Mouse (Mus musculus): ENCODE measurements around the gene E130308A19Rik. TPM values are rescaled to one million over a fixed set of nuclear protein-coding genes. Genes with fewer than 3 reads are reported as not detected.

E130308A19Rik gene
- polyA plus RNA-seq (2015; fragmentation: Nextera tagmentation; extraction: Ambion mirVana): 13.0 and 13.1 TPM in 2 replicates

DNA sequence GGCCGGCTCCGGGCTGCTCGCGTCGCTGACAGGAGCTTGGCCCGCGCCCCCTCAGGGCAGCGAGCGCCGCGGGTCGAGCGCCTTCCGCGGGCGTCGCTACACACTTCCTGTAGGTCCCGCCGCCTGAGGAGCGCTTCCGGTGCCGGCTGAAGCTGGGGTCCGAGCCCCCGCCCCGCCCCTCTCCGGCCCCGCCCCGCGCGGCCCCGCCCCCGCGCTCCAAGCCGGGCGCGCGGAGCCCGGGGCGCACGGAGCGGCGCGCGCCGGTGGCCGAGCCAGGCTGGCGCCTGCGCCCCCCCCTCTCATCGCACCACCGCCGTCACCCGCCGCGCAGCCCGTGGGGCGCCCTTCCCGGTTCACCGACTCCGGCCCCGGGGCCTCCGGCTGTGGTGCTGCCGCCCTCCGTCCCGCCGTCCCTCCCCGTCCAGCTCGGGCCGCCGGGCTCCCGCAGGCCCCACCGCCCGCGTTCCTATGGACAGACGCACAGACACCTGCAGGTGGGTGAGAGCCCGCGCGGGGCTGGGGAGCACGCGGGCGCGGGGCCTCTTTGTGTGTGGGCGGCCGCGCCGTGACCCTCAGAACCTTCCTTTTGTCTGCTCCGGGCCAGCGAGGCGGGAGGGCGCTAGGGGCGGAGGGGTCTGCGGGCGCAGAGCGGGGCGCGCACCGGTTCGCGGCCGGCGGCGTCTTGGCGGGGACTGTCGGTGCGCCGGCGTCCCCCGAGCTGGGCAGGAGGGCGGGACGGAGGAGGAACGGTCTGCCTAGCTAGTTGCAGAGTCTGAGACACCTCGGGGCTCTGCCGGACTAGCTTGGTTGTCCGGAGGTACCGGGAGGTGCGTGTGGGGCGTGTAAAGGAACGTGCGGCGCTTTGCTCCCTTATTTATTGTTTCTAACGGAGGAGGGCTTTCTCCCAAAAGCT, at the start of gene E130308A19Rik:
E130308A19Rik (plus strand) TSS at position 214 of the 913 bp plus-strand sequence.
- H3K4me1 ChIP-seq (ENCODE audit: control insufficient read depth, insufficient read depth, low read length): peaks cover 12% of the 10 kb centered on the region
- H3K9me3 ChIP-seq (replicated peaks; ENCODE audit: control insufficient read depth, low read length): no peaks in the 10 kb centered on the region
- H3K27ac ChIP-seq (ENCODE audit: low read length): peak within 1 kb of the TSS; percentile 57
- H3K36me3 ChIP-seq (ENCODE audit: control insufficient read depth, insufficient read depth, low read length): no peaks in the 10 kb centered on the region
- peak within 1 kb of the TSS; percentile 92 for H3K9ac ChIP-seq (ENCODE audit: low read length)
- ATAC-seq (ENCODE audit: insufficient read depth, low FRiP score): peak; percentile 94
- peak within 1 kb of the TSS; percentile 96 for H3K4me3 ChIP-seq (replicated peaks; ENCODE audit: low read length)
- H3K4me2 ChIP-seq (ENCODE audit: low read depth, low read length): peak within 1 kb of the TSS; percentile 68
- WGBS: 1% methylated on average over 101 of the region's 120 CpGs
- no peaks in the 10 kb centered on the region for H3K27me3 ChIP-seq (ENCODE audit: control insufficient read depth, insufficient read depth, low read length)

DNA sequence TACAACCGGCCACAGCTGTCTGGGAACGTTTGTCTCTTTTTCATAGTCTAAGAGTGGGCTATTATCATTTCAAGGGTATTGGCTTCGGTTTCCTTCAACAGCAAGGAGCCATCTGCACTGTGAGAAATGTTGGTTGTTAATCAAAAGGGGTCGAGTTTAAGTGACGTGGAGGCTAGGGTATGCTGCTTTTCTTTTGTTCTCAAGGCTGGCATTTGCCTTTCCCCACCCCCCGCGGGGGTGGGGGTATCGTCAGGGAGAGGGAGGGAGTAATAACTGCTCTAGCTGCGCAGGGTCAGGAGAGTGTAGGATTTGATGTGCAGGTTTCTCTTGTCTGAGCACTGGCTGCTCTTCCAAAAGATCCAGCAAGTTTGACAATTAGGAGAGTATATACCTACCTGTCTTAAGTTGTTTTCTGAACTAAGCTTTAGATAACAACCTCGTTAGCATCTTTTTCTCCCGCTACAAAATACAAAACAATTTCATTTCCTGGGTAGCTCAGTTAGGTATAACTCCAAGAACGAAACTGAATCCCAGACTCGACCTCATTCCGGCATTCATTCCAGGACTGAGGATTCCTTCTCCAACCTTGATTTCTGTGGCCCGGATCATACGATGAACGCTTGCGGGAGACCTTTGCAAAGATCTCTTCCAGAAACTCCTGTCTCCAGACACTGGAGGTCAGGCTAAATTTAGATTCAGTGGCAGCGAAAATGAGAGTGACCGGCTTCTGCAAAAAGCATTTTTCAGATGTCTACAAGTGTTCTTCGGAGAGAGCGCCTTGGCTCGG, 45.3 kb upstream of the E130308A19Rik start:
- peak; percentile 3; the same call in 1 of the 2 replicates for ATAC-seq (ENCODE audit: insufficient read depth, low FRiP score)
- Histone ChIP-seq H3K9ac (ENCODE audit: low read length) (peak overlapping the region; percentile 67), H3K36me3 (ENCODE audit: control insufficient read depth, insufficient read depth, low read length) (no peaks in the 10 kb centered on the region)

GRCm38 (mm10) chr4:59581314-59582185, 44.5 kb upstream of the E130308A19Rik start, which contains the start of gene Hsdl2:
Gene Hsdl2, plus strand, starts transcription at chr4:59581563.
- peak; percentile 97 for ATAC-seq (ENCODE audit: insufficient read depth, low FRiP score)
- no peaks in the 10 kb centered on the region for H3K36me3 ChIP-seq (ENCODE audit: control insufficient read depth, insufficient read depth, low read length)
- WGBS: under 1% methylated on average over 61 of the region's 61 CpGs
- H3K4me1 ChIP-seq (ENCODE audit: control insufficient read depth, insufficient read depth, low read length): peaks cover 10% of the 10 kb centered on the region; the same call in 1 of the 2 replicates
- peak within 1 kb of the TSS; percentile 72 for H3K4me2 ChIP-seq (ENCODE audit: low read depth, low read length)
- no peaks in the 10 kb centered on the region for H3K9me3 ChIP-seq (replicated peaks; ENCODE audit: control insufficient read depth, low read length)
- H3K9ac ChIP-seq (ENCODE audit: low read length): peak within 1 kb of the TSS; percentile 83
- no peaks in the 10 kb centered on the region for H3K27me3 ChIP-seq (ENCODE audit: control insufficient read depth, insufficient read depth, low read length)
- peak within 1 kb of the TSS; percentile 85 for H3K27ac ChIP-seq (ENCODE audit: low read length)
- H3K4me3 ChIP-seq (replicated peaks; ENCODE audit: low read length): peak within 1 kb of the TSS; percentile 51

More for the DNA sequence above, 45.3 kb upstream of the E130308A19Rik start:
- H3K4me3 ChIP-seq (replicated peaks; ENCODE audit: low read length): peak overlapping the region; percentile 51
- under 1% methylated on average over 23 of the region's 23 CpGs for WGBS
- H3K27ac ChIP-seq (ENCODE audit: low read length): peak overlapping the region; percentile 85
- peak overlapping the region; percentile 72 for H3K4me2 ChIP-seq (ENCODE audit: low read depth, low read length)
- no peaks in the 10 kb centered on the region for H3K27me3 ChIP-seq (ENCODE audit: control insufficient read depth, insufficient read depth, low read length)
- H3K4me1 ChIP-seq (ENCODE audit: control insufficient read depth, insufficient read depth, low read length): peaks cover 10% of the 10 kb centered on the region; the same call in 1 of the 2 replicates
- no peaks in the 10 kb centered on the region for H3K9me3 ChIP-seq (replicated peaks; ENCODE audit: control insufficient read depth, low read length)

- Histone ChIP-seq H3K27ac (ENCODE audit: low read length) (no peak overlapping the region), H3K9ac (ENCODE audit: low read length) (peak overlapping the region; percentile 8; the same call in 1 of the 2 replicates), H3K4me2 (ENCODE audit: low read depth, low read length) (peak overlapping the region; percentile 60), H3K9me3 (replicated peaks; ENCODE audit: control insufficient read depth, low read length) (no peaks in the 10 kb centered on the region), H3K4me1 (ENCODE audit: control insufficient read depth, insufficient read depth, low read length) (peaks cover 10% of the 10 kb centered on the region; the same call in 1 of the 2 replicates), H3K36me3 (ENCODE audit: control insufficient read depth, insufficient read depth, low read length) (no peaks in the 10 kb centered on the region), H3K27me3 (ENCODE audit: control insufficient read depth, insufficient read depth, low read length) (no peaks in the 10 kb centered on the region), H3K4me3 (replicated peaks; ENCODE audit: low read length) (peak overlapping the region; percentile 51)
- WGBS: 17% methylated on average over 6 of the region's 6 CpGs
- no peak for ATAC-seq (ENCODE audit: insufficient read depth, low FRiP score)
Observed at GRCm38 (mm10) chr4:59582186-59582585, 43.8 kb upstream of the E130308A19Rik start.

DNA sequence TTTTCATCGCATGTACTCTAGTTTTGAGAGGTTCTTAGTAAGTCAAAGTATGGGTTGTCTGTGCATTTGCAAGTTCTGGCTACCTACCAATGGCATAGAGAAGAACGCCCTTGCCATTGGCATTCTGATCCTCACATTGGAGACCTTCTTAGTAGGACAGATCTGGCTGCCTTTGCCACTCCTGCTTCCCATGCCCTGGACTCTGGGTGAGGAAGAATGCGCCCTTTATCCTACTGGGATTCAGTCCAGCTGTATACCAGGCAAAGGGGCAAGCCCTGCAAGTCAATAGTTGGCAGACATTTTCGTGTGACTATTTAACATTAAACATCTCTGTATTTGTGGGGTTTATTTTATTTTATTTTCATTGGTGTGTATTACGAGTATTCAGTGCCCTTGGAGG, 40.9 kb upstream of the E130308A19Rik start:
- no peak for ATAC-seq (ENCODE audit: insufficient read depth, low FRiP score)
- Histone ChIP-seq H3K4me2 (ENCODE audit: low read depth, low read length) (no peak overlapping the region), H3K4me3 (replicated peaks; ENCODE audit: low read length) (no peak overlapping the region), H3K27ac (ENCODE audit: low read length) (no peak overlapping the region), H3K4me1 (ENCODE audit: control insufficient read depth, insufficient read depth, low read length) (peaks cover 9% of the 10 kb centered on the region; the same call in 1 of the 2 replicates), H3K36me3 (ENCODE audit: control insufficient read depth, insufficient read depth, low read length) (no peaks in the 10 kb centered on the region), H3K9ac (ENCODE audit: low read length) (no peak overlapping the region), H3K9me3 (replicated peaks; ENCODE audit: control insufficient read depth, low read length) (no peaks in the 10 kb centered on the region), H3K27me3 (ENCODE audit: control insufficient read depth, insufficient read depth, low read length) (no peaks in the 10 kb centered on the region)
- WGBS: 82% methylated on average over 5 of the region's 5 CpGs

DNA sequence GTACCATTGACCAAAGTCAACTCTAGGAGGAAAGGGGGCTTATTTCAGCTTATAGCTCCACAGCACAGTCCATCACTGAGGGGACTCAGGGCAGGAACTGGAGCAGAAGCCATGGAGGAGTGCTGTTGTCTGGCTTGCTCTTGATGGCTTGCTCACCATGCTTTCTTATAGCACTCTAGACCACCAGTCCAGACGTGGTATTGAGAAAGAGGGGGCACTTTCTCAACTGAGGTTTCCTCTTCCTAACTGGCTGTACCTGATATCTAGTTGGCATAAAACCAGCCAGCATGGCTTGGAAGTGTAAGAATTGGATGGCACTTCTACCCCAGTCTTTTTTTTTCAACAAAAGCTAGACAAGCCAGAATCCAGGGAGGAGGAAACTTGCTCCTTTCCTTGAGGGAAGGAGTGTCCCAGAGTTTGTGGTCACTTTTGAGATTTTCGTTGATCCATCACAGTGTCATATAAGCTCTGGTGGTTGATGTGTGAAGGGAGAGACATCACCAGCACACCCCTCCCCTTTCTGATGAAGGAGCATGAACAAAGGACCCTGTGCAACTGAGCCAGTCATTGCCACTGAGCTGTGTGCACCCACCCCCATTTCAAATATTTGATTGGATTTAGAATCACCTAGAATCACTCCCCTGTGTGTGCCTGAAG, 38.7 kb upstream of the E130308A19Rik start:
- Histone ChIP-seq H3K4me3 (replicated peaks; ENCODE audit: low read length) (no peak overlapping the region), H3K9me3 (replicated peaks; ENCODE audit: control insufficient read depth, low read length) (no peaks in the 10 kb centered on the region), H3K36me3 (ENCODE audit: control insufficient read depth, insufficient read depth, low read length) (no peaks in the 10 kb centered on the region), H3K27ac (ENCODE audit: low read length) (no peak overlapping the region), H3K27me3 (ENCODE audit: control insufficient read depth, insufficient read depth, low read length) (no peaks in the 10 kb centered on the region), H3K9ac (ENCODE audit: low read length) (no peak overlapping the region), H3K4me1 (ENCODE audit: control insufficient read depth, insufficient read depth, low read length) (peaks cover 4% of the 10 kb centered on the region; the same call in 1 of the 2 replicates), H3K4me2 (ENCODE audit: low read depth, low read length) (no peak overlapping the region)
- WGBS: 69% methylated on average over 2 of the region's 2 CpGs
- no peak for ATAC-seq (ENCODE audit: insufficient read depth, low FRiP score)

- no peak for ATAC-seq (ENCODE audit: insufficient read depth, low FRiP score)
- H3K4me2 ChIP-seq (ENCODE audit: low read depth, low read length): no peak overlapping the region
- H3K9ac ChIP-seq (ENCODE audit: low read length): no peak overlapping the region
- H3K36me3 ChIP-seq (ENCODE audit: control insufficient read depth, insufficient read depth, low read length): no peaks in the 10 kb centered on the region
- H3K4me3 ChIP-seq (replicated peaks; ENCODE audit: low read length): no peak overlapping the region
- no peaks in the 10 kb centered on the region for H3K27me3 ChIP-seq (ENCODE audit: control insufficient read depth, insufficient read depth, low read length)
- no peaks in the 10 kb centered on the region for H3K9me3 ChIP-seq (replicated peaks; ENCODE audit: control insufficient read depth, low read length)
- no peak overlapping the region for H3K27ac ChIP-seq (ENCODE audit: low read length)
- peaks cover 4% of the 10 kb centered on the region; the same call in 1 of the 2 replicates for H3K4me1 ChIP-seq (ENCODE audit: control insufficient read depth, insufficient read depth, low read length)
- 100% methylated on average over 1 of the region's 1 CpGs for WGBS
Observed at GRCm38 (mm10) chr4:59587872-59588226, 38.2 kb upstream of the E130308A19Rik start.

- Histone ChIP-seq H3K4me3 (replicated peaks; ENCODE audit: low read length) (no peak overlapping the region), H3K27ac (ENCODE audit: low read length) (no peak overlapping the region), H3K4me2 (ENCODE audit: low read depth, low read length) (no peak overlapping the region), H3K9me3 (replicated peaks; ENCODE audit: control insufficient read depth, low read length) (no peaks in the 10 kb centered on the region), H3K9ac (ENCODE audit: low read length) (no peak overlapping the region), H3K36me3 (ENCODE audit: control insufficient read depth, insufficient read depth, low read length) (no peaks in the 10 kb centered on the region), H3K4me1 (ENCODE audit: control insufficient read depth, insufficient read depth, low read length) (no peaks in the 10 kb centered on the region), H3K27me3 (ENCODE audit: control insufficient read depth, insufficient read depth, low read length) (no peaks in the 10 kb centered on the region)
- WGBS: 73% methylated on average over 2 of the region's 2 CpGs
- ATAC-seq (ENCODE audit: insufficient read depth, low FRiP score): no peak
Observed at GRCm38 (mm10) chr4:59594614-59595013, 31.4 kb upstream of the E130308A19Rik start.

All from stomach, embryonic 16.5 days (tissue).